20 mouse cellular contexts compared by ENCODE assay signal in the genomic region with DNA sequence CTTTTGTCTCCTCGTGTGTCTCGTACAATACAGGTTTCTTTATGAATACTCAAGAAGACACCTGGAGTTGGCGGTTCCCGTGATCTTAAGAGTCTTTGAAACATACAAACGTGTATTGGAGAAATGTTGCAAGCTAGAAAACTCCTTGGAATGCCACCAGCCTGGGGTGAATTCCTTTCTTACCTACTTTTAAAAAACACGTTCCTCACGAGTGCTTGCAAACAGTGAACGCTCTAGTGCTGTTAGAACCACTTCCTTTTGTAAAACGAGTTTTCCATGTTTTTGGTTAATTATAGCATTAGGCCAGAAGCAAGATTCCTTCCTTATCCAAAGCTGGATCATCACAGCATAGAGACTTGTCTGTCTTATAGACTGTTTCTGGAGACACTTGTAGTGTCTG. TPM values are rescaled to one million over a fixed set of nuclear protein-coding genes. Genes with fewer than 3 reads are reported as not detected.
"Had no signal": no experiment of that assay in that cellular context is flagged by ENCODE, and none has a peak within 500 bp of the region (broad histone marks: within the 10 kb centered on the region; RNA-seq: fewer than 3 reads in every experiment).

No protein-coding gene starts in this region.

- H3K36me3 ChIP-seq: intestine, embryonic 15.5 days; limb, embryonic 12.5 days; lung, embryonic 15.5 days had no signal

- H3K4me2 ChIP-seq: intestine, embryonic 15.5 days; limb, embryonic 12.5 days; lung, embryonic 15.5 days; midbrain, embryonic 11.5 days had no signal

- H3K9me3 ChIP-seq: intestine, embryonic 15.5 days; limb, embryonic 12.5 days; lung, embryonic 15.5 days had no signal

- DNase-seq: kidney, adult 11 months; kidney, postnatal 36 days; layer of hippocampus, postnatal 36 days; liver; liver, postnatal 0 days; midbrain, embryonic 14.5 days; thymus, adult 18-20 months; thymus, postnatal 36 days had no signal

- H3K9ac ChIP-seq: intestine, embryonic 15.5 days; limb, embryonic 12.5 days; liver, embryonic 14.5 days; liver, postnatal 0 days; lung, embryonic 15.5 days had no signal

- ATAC-seq: hindbrain, embryonic 16.5 days; intestine, embryonic 15.5 days; liver, postnatal 0 days had no signal

- H3K4me3 ChIP-seq: intestine, embryonic 15.5 days; left cerebral cortex, adult 2 months; limb, embryonic 12.5 days; lung, embryonic 15.5 days had no signal

- H3K4me1 ChIP-seq: intestine, embryonic 15.5 days; limb, embryonic 12.5 days had no signal

- H3K27ac ChIP-seq: intestine, embryonic 15.5 days; left cerebral cortex, adult 2 months; limb, embryonic 12.5 days; liver, embryonic 14.5 days; lung, embryonic 15.5 days had no signal

- H3K27me3 ChIP-seq: intestine, embryonic 15.5 days; limb, embryonic 12.5 days; lung, embryonic 15.5 days had no signal

RNA-seq across cellular contexts. Expression of a gene that starts 18.6 kb away (rescaled TPM):
- polyA plus RNA-seq: intestine, embryonic 15.5 days; limb, embryonic 12.5 days; midbrain, embryonic 11.5 days; midbrain, embryonic 14.5 days; neural tube, embryonic 11.5 days; neural tube, embryonic 14.5 days; small intestine, adult 2 months; spleen, adult 2 months; urinary bladder, adult 2 months had no signal
